Mouse (Mus musculus) left cerebral cortex, adult 18-20 months (tissue): ENCODE data around the gene Phactr2. TPM values are rescaled to one million over a fixed set of nuclear protein-coding genes. Genes with fewer than 3 reads are reported as not detected.
"Not testable (repeated sequence)": the region's sequence is repeated elsewhere in the genome, so short reads cannot be mapped to it uniquely, and the experiment has no call there.

Source experiments
- DNase-seq, 2 experiments: peaks; one replicate each; pipeline ENCODE4 v3.0.0; 2021 to 2022; ENCODE audit warnings: low spot score in 2 of 2, mixed read lengths in 1 of 2
- long read RNA-seq, 2 experiments: library from polyadenylated mRNA; stranded (forward); transcript quantifications; one replicate each; pipeline ENCODE4 v2.0.0; 2021
- total RNA-seq, 2 experiments: library from RNA; stranded (reverse); gene quantifications; 2 replicates each; pipeline ENCODE4 v1.2.3; 2021

The Phactr2 gene
- 10 to 100 TPM; 24.8 to 28.4 TPM for total RNA-seq
- long read RNA-seq, experiment 1, partial matches to known transcripts, result 1 of 5 reads
- long read RNA-seq, experiment 1, other reads (novel, unspliced or antisense), result 4 of 5 reads
- long read RNA-seq, experiment 2, partial matches to known transcripts, result 0 of 7 reads
- long read RNA-seq, experiment 2, other reads (novel, unspliced or antisense), result 7 of 7 reads

GRCm38 (mm10) chr10:13473833-13474567 lies at the start of gene Phactr2:
TSS of gene Phactr2 (minus strand) at chr10:13474412.
- DNase-seq, result peak; percentile 16 to 57

- no peak for DNase-seq
These were observed 47.6 kb upstream of the Phactr2 start for GRCm38 (mm10) chr10:13521857-13522256.

GRCm38 (mm10) chr10:13502371-13502770 lies 28.2 kb upstream of the Phactr2 start:
- no peak for DNase-seq

DNA sequence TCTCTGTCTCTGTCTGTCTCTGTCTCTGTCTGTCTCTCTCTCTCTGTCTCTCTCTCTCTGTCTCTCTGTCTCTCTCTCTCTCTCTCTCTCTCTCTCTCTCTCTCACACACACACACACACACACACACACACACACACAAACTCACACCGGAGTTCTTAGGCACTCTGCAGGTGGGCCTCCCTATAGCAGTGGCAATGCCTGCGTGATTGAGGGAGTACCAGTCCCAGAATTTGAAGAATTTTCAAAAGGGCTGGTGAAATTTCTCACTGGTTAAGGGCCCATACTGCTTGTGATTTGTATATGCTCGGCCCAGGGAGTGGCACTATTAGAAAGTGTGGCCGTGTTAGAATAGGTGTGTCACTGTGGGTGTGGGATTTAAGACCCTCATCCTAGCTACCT lies 27.3 kb upstream of the Phactr2 start:
- not testable (repeated sequence) for DNase-seq

- peak; percentile 81 to 90 for DNase-seq
These were observed 26.8 kb upstream of the Phactr2 start for GRCm38 (mm10) chr10:13500938-13501496.

DNA sequence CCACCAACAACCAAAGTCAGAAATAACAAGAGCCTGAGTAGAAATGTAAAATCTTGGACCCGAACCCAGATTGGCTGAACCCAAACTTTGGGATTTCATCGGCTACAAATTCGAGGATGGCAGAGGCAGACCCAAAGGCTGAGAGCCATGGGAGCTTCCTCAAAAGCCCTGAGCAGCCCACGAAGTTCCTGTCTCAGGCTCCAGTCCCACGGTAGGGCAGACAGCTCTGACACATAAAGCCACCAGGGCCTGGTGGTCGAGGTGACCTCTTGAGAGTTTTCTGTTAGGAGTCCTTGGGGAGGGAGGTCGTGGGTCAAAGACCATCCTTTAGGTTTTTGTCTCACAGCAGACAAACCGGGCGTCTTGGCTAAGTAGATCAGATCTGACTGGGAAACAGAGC lies 26.3 kb upstream of the Phactr2 start:
- DNase-seq, result no peak

- DNase-seq, result no peak
These were observed 25.1 kb upstream of the Phactr2 start, which contains the start of gene Fuca2 for GRCm38 (mm10) chr10:13499331-13499730. TSS of gene Fuca2 (plus strand) at chr10:13499540.

DNA sequence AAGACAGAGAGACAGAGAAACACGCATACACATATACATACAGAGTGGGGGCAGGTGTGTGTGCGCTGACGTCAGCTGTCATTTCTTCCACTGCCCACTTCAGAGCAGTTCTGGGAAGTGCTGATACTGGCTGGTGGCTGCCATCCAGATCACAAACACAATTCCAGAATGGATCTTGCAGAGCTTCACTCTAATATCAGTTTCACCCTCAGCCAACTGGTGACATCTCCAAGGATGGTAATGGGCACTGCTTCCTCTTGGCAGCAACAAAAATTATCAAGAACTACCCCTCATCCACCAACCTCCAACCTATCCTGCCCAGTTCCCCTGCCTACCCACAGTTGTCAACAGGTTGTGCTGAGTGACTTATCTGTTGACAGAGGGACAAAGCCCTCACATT lies 22.1 kb upstream of the Phactr2 start:
- DNase-seq, result no peak

GRCm38 (mm10) chr10:13493978-13494686 lies 19.9 kb upstream of the Phactr2 start:
- DNase-seq, result no peak

GRCm38 (mm10) chr10:13489671-13490070 lies 15.5 kb upstream of the Phactr2 start:
- DNase-seq, result no peak

- DNase-seq, result no peak
These were observed 11.7 kb upstream of the Phactr2 start for GRCm38 (mm10) chr10:13485958-13486357.

- DNase-seq, result no peak
These were observed 5.1 kb upstream of the Phactr2 start for GRCm38 (mm10) chr10:13479341-13479740.

GRCm38 (mm10) chr10:13475121-13475520 lies 909 bp upstream of the Phactr2 start:
- DNase-seq, result no peak

GRCm38 (mm10) chr10:13474568-13474955 lies 350 bp upstream of the Phactr2 start:
- no peak for DNase-seq

DNA sequence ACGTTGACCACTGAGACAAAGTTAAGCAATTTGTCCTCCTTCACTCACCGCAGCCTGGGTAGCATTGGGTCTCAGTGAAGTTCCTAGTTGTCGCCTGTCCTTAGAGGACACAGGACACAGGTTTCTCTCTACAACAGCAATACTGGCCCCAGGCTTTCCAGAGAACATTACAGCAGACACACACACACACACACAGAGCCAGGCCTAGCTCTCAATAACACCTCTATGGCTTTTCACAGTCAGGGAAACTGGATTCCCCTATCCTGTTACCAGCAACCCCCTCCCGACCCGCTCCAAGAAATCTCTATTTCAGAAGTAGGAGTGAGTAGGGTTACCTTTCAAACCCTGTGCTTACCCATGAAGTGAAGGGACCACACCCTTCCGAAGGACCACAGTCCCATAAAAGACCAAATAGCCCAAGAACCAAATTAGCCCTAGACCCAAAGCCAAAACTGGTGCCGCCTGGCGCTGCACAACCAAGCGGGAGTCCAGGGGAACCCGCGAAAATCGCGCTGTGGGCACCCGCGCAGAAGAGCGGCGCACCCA lies 852 bp downstream of the Phactr2 start:
- peak in 1 of 2 experiments; percentile 13 for DNase-seq

GRCm38 (mm10) chr10:13470236-13470635 lies 4.0 kb downstream of the Phactr2 start:
- no peak for DNase-seq

GRCm38 (mm10) chr10:13468025-13468529 lies 6.1 kb downstream of the Phactr2 start:
- DNase-seq, result not testable (repeated sequence)

GRCm38 (mm10) chr10:13466925-13467324 lies 7.3 kb downstream of the Phactr2 start:
- no peak for DNase-seq

DNA sequence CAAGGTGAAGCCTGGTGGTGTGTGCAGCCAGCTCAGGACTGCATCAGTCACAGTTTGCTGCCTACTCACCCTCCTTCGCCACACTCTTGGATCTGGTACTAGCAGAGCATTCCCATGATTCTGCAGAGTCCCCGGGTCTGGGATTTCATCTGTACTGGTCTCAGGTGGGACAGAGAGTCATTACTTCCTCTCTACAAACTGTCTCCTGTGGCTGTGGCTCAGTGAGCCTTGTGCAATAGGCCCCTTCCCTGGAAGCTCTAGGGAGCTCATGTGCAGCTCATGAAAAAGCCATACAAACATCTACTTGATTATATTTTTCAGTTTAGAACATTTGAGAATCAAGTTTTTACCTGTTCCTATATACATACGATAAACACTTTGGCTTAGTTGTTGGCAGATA lies 9.9 kb downstream of the Phactr2 start:
- DNase-seq, result not testable (repeated sequence)

- no peak for DNase-seq
These were observed 20.8 kb downstream of the Phactr2 start for GRCm38 (mm10) chr10:13453200-13453990.
